Mouse (Mus musculus): ENCODE measurements at regions not wholly inside any gene's neighbourhood (a gene's known extent, or its start where the extent isn't known, plus 50 kb on each side); places are given as distances from the start of the nearest gene placed in this dataset.

DNA sequence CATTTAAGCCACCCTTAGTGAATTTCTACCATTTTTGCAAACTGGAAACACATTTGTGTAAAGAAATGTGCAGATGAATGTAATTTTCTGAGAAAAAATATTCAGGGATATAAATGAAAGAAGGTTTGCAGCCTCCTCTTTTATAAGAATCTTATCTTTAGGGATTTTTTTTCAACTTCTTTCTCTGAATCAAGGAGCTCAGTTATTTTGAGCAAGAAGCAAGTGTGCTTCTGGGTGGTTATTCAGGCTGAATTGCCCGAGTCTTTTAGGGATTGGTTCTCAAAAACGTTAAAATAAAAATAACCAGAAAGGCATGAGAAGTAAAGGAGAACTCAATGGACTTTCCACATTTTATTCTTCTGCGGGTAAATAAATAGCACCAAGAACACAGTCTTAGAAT lies 666.0 kb upstream of the Map3k7 start:
- WGBS: 84% methylated on average over 3 of the region's 3 CpGs

DNA sequence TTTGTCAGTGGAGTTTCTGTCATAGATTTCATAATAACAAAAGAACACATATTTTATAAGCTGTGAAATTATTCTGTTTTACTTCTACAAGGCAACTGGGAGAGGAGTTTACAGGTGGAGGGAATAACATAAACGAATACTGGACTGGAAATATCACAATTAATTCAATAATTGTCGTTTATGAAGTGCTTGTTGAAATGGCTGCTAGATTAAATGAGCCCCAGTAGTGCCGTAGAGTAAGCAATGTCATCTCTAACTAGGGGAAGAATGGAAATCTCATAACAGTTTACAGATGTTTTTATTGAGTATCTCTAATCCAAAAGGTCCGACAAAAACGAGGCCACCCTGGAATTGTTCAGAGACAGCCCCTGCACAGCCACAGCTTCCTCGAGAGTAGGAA lies 644.6 kb upstream of the Map3k7 start:
- Histone ChIP-seq H3K9me3 (ENCODE audit: control insufficient read depth, low read length) (no peaks in the 10 kb centered on the region), H3K9ac (replicated peaks; ENCODE audit: low read length) (no peak overlapping the region), H3K27ac (replicated peaks; ENCODE audit: low read depth, low read length) (no peak overlapping the region), H3K4me2 (ENCODE audit: low read length) (no peak overlapping the region), H3K27me3 (ENCODE audit: control insufficient read depth, insufficient read depth, low read length) (no peaks in the 10 kb centered on the region), H3K4me1 (ENCODE audit: control insufficient read depth, insufficient read depth, low read length) (no peaks in the 10 kb centered on the region), H3K4me3 (replicated peaks; ENCODE audit: low read depth, low read length) (no peak overlapping the region), H3K36me3 (ENCODE audit: control insufficient read depth, insufficient read depth, low read length) (no peaks in the 10 kb centered on the region)
- ATAC-seq (ENCODE audit: low FRiP score, low TSS enrichment) (no peak), DNase-seq (no peak)
- 34% methylated on average over 6 of the region's 6 CpGs for WGBS

More for the DNA sequence above, 666.0 kb upstream of the Map3k7 start:
- Histone ChIP-seq H3K27ac (replicated peaks; ENCODE audit: low read depth, low read length) (no peak overlapping the region), H3K27me3 (ENCODE audit: control insufficient read depth, insufficient read depth, low read length) (no peaks in the 10 kb centered on the region), H3K9ac (replicated peaks; ENCODE audit: low read length) (no peak overlapping the region), H3K4me2 (ENCODE audit: low read length) (no peak overlapping the region), H3K4me3 (replicated peaks; ENCODE audit: low read depth, low read length) (no peak overlapping the region), H3K4me1 (ENCODE audit: control insufficient read depth, insufficient read depth, low read length) (no peaks in the 10 kb centered on the region), H3K36me3 (ENCODE audit: control insufficient read depth, insufficient read depth, low read length) (no peaks in the 10 kb centered on the region), H3K9me3 (ENCODE audit: control insufficient read depth, low read length) (no peaks in the 10 kb centered on the region)
- DNase-seq (no peak), ATAC-seq (ENCODE audit: low FRiP score, low TSS enrichment) (no peak)

DNA sequence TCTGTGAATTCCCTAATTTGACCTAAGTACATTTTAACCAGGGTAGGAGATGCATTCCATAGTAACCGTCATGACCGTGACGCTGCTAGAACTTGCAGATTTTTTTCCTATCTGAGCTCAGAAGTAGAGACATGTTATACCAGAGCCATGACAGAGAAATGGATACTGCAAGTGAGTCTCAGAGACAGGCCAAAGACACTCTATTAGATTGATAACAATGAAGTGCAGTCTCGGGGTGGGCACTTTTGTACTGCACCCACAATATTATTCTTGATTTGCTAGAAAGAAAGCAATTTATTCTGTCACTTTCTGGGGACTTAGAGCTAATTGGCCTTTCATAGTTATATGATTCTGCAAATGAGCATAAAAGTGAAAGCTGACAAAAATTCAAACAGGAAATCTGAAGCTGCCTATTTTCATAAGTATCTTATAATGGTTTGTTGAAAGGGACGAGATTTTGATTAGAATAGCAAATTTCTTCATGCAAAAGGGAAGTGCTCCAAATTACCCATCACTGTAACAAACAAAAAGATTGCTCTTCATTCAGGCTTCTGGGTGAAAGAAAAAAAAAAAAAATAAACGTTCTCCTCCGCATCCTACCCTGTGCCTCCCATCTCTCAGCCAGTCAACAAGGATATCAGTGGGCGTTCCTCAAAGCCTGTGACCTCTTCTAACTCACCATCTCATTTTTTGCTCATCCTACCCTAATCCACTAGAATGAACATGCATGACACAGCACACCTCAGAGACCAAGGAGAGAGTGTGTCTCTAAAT lies 643.0 kb upstream of the Map3k7 start:
- Histone ChIP-seq H3K36me3 (ENCODE audit: control insufficient read depth, insufficient read depth, low read length) (no peaks in the 10 kb centered on the region), H3K27ac (replicated peaks; ENCODE audit: low read depth, low read length) (no peak overlapping the region), H3K4me3 (replicated peaks; ENCODE audit: low read depth, low read length) (no peak overlapping the region), H3K4me2 (ENCODE audit: low read length) (no peak overlapping the region), H3K27me3 (ENCODE audit: control insufficient read depth, insufficient read depth, low read length) (no peaks in the 10 kb centered on the region), H3K9ac (replicated peaks; ENCODE audit: low read length) (no peak overlapping the region), H3K9me3 (ENCODE audit: control insufficient read depth, low read length) (no peaks in the 10 kb centered on the region), H3K4me1 (ENCODE audit: control insufficient read depth, insufficient read depth, low read length) (no peaks in the 10 kb centered on the region)
- DNase-seq (no peak), ATAC-seq (ENCODE audit: low FRiP score, low TSS enrichment) (no peak)
- 78% methylated on average over 8 of the region's 8 CpGs for WGBS

DNA sequence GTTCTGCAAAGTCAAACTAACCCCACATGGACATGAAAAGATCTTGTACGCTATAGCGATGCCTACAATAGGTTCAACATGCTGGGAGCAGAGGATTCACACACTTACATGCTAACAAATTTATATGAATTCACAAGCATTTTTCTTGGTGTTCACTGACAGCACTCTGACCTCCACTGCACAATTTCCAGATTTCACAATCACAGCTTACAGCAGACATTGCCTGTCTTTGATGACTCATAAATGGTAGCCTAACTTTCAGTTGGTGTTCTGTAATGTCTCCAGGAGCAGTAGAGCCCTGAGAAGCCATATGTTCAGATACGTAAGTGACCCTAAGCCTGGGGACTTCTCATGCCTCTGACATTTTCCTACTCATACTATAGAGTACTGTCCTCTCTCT lies 640.1 kb upstream of the Map3k7 start:
- no peak overlapping the region for H3K27ac ChIP-seq (replicated peaks; ENCODE audit: low read depth, low read length)
- no peak overlapping the region for H3K4me3 ChIP-seq (replicated peaks; ENCODE audit: low read depth, low read length)
- no peak overlapping the region for H3K9ac ChIP-seq (replicated peaks; ENCODE audit: low read length)
- no peaks in the 10 kb centered on the region for H3K4me1 ChIP-seq (ENCODE audit: control insufficient read depth, insufficient read depth, low read length)
- H3K36me3 ChIP-seq (ENCODE audit: control insufficient read depth, insufficient read depth, low read length): no peaks in the 10 kb centered on the region
- no peaks in the 10 kb centered on the region for H3K27me3 ChIP-seq (ENCODE audit: control insufficient read depth, insufficient read depth, low read length)
- DNase-seq (no peak), ATAC-seq (ENCODE audit: low FRiP score, low TSS enrichment) (no peak)
- no peak overlapping the region for H3K4me2 ChIP-seq (ENCODE audit: low read length)
- 94% methylated on average over 3 of the region's 3 CpGs for WGBS
- no peaks in the 10 kb centered on the region for H3K9me3 ChIP-seq (ENCODE audit: control insufficient read depth, low read length)

DNA sequence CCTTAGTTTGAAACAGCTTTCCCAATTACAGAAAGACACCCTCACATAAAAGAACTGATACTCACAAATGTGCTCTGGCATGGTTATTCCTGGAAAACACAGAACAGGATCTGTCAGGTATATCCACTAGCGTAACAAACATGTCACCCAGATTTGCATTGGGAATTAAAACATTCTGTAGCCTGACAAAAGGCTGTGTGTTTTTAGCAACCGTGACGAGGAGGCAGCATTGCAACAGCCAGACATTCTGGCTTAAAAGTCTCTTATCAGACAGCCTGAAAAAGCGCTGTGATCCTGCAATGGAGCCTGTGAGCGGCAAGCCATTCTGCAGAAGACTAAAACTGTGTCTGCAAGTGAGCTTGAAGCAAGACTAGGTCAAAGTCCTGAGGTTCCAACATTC lies 635.1 kb upstream of the Map3k7 start:
- peak; percentile 68 for DNase-seq
- Histone ChIP-seq H3K9me3 (ENCODE audit: control insufficient read depth, low read length) (no peaks in the 10 kb centered on the region), H3K36me3 (ENCODE audit: control insufficient read depth, insufficient read depth, low read length) (no peaks in the 10 kb centered on the region), H3K4me2 (ENCODE audit: low read length) (0 out of 2 replicates have a peak overlapping the region, but pooled peaks have one; percentile 15), H3K9ac (replicated peaks; ENCODE audit: low read length) (no peak overlapping the region), H3K27me3 (ENCODE audit: control insufficient read depth, insufficient read depth, low read length) (0 out of 2 replicates have a peak, but pooled peaks cover 6% of the 10 kb centered on the region), H3K27ac (replicated peaks; ENCODE audit: low read depth, low read length) (0 out of 2 replicates have a peak overlapping the region, but pooled peaks have one; percentile 4), H3K4me1 (ENCODE audit: control insufficient read depth, insufficient read depth, low read length) (peaks cover 3% of the 10 kb centered on the region; the same call in 1 of the 2 replicates), H3K4me3 (replicated peaks; ENCODE audit: low read depth, low read length) (no peak overlapping the region)
- WGBS: 13% methylated on average over 5 of the region's 5 CpGs
- ATAC-seq (ENCODE audit: low FRiP score, low TSS enrichment): peak; percentile 66; the same call in 1 of the 2 replicates

DNA sequence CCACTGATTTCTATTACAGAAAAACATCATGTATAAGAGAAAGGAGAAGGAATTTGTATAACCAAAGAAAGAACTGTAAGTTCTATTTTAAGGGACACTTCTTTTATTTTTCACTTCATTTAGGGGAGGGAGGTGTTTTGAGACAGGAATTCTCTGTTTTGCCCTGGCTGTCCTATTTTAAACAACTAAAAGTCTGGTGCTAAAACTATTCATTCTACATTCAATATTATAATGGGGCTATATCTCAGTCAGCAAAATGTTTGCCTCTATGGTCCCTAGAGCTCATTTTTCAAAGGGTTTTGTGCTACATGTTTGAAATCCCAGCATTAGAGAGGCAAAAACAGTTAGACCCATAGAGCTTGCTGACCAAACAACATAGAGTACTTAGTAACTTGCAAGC lies 632.8 kb upstream of the Map3k7 start:
- Histone ChIP-seq H3K4me3 (replicated peaks; ENCODE audit: low read depth, low read length) (no peak overlapping the region), H3K9me3 (ENCODE audit: control insufficient read depth, low read length) (no peaks in the 10 kb centered on the region), H3K9ac (replicated peaks; ENCODE audit: low read length) (no peak overlapping the region), H3K4me2 (ENCODE audit: low read length) (no peak overlapping the region), H3K36me3 (ENCODE audit: control insufficient read depth, insufficient read depth, low read length) (no peaks in the 10 kb centered on the region), H3K27me3 (ENCODE audit: control insufficient read depth, insufficient read depth, low read length) (0 out of 2 replicates have a peak, but pooled peaks cover 6% of the 10 kb centered on the region), H3K27ac (replicated peaks; ENCODE audit: low read depth, low read length) (no peak overlapping the region), H3K4me1 (ENCODE audit: control insufficient read depth, insufficient read depth, low read length) (peaks cover 3% of the 10 kb centered on the region; the same call in 1 of the 2 replicates)
- DNase-seq (no peak), ATAC-seq (ENCODE audit: low FRiP score, low TSS enrichment) (no peak)

DNA sequence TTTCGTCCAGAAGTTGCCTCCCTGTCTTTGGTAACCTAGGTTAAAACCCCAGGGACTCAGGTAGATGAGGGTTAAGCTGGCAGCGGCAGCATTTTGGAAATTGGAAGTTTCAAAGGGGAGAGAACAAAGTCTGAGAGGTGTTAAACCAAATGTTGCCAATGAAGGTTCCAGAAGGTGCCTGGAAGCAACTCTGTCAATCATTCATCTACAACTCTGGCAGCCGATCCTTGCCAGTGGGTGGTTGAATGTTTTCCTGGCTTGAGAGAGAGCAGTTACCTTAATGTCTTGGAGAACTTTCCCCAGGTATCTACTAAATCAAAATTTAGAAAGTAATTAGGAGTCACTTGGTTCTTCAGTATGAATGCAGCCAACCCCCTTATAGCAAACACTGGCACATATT lies 628.2 kb upstream of the Map3k7 start:
- no peak overlapping the region for H3K9ac ChIP-seq (replicated peaks; ENCODE audit: low read length)
- no peaks in the 10 kb centered on the region for H3K9me3 ChIP-seq (ENCODE audit: control insufficient read depth, low read length)
- H3K4me1 ChIP-seq (ENCODE audit: control insufficient read depth, insufficient read depth, low read length): 0 out of 2 replicates have a peak, but pooled peaks cover 6% of the 10 kb centered on the region
- ATAC-seq (ENCODE audit: low FRiP score, low TSS enrichment): no peak
- no peak overlapping the region for H3K4me3 ChIP-seq (replicated peaks; ENCODE audit: low read depth, low read length)
- 90% methylated on average over 3 of the region's 3 CpGs for WGBS
- no peak overlapping the region for H3K27ac ChIP-seq (replicated peaks; ENCODE audit: low read depth, low read length)
- 0 out of 2 replicates have a peak, but pooled peaks cover 1% of the 10 kb centered on the region for H3K27me3 ChIP-seq (ENCODE audit: control insufficient read depth, insufficient read depth, low read length)
- no peak overlapping the region for H3K4me2 ChIP-seq (ENCODE audit: low read length)
- no peak for DNase-seq
- no peaks in the 10 kb centered on the region for H3K36me3 ChIP-seq (ENCODE audit: control insufficient read depth, insufficient read depth, low read length)

DNA sequence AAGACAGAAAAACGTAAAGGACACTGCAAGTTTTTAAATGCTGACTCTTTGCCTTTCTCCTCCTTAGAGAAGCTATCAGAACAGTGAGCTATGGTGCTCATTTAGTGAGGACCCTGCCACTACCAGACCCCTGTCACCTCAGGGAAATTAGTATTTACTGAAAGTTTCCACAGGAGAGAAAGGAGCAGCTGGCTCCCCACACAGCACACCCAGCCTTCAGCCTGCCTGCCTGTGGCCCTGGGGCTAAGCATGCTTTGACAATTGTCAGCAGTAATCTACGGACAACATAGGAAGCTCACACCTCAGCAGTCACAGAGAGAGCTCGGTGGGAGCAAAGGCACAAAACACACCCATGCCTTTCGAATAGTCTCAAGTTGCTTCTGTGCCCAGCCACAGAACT lies 625.9 kb upstream of the Map3k7 start:
- Histone ChIP-seq H3K9me3 (ENCODE audit: control insufficient read depth, low read length) (no peaks in the 10 kb centered on the region), H3K4me3 (replicated peaks; ENCODE audit: low read depth, low read length) (no peak overlapping the region), H3K27ac (replicated peaks; ENCODE audit: low read depth, low read length) (no peak overlapping the region), H3K36me3 (ENCODE audit: control insufficient read depth, insufficient read depth, low read length) (no peaks in the 10 kb centered on the region), H3K9ac (replicated peaks; ENCODE audit: low read length) (no peak overlapping the region), H3K4me1 (ENCODE audit: control insufficient read depth, insufficient read depth, low read length) (0 out of 2 replicates have a peak, but pooled peaks cover 4% of the 10 kb centered on the region), H3K4me2 (ENCODE audit: low read length) (no peak overlapping the region), H3K27me3 (ENCODE audit: control insufficient read depth, insufficient read depth, low read length) (no peaks in the 10 kb centered on the region)
- WGBS: 47% methylated on average over 4 of the region's 4 CpGs
- DNase-seq (no peak), ATAC-seq (ENCODE audit: low FRiP score, low TSS enrichment) (no peak)

Data from midbrain, embryonic 14.5 days (tissue).